Mouse (Mus musculus) hindbrain, embryonic 11.5 days (tissue): Measurements from ENCODE around the gene Rnft1. TPM values are rescaled to one million over a fixed set of nuclear protein-coding genes. Genes with fewer than 3 reads are reported as not detected.
"Not testable (repeated sequence)": the region's sequence is repeated elsewhere in the genome, so short reads cannot be mapped to it uniquely, and the experiment has no call there.

Experiments used
- ATAC-seq: fragments of 200-750 bp; cut with Nextera tagmentation; 2 replicates; pipeline ENCODE4 v1.8.0; 2017; ENCODE audit warnings: mild to moderate bottlenecking, moderate TSS enrichment, moderate library complexity; ENCODE audit not compliant: low FRiP score
- DNase-seq: peaks from one replicate; pipeline ENCODE4 v3.0.0-alpha.2; 2015; ENCODE audit warnings: low spot score
- H3K27ac ChIP-seq: fragments of 300-500 bp; sonication (generic); 2 replicates; pipeline ENCODE4 v1.5.1; 2014; ENCODE audit warnings: mild to moderate bottlenecking, low read depth, low read length
- H3K27me3 ChIP-seq: fragments of 300-500 bp; sonication (generic); 2 replicates; pipeline ENCODE4 v1.6.1; 2014; ENCODE audit warnings: mild to moderate bottlenecking, low read length, moderate library complexity, mixed read lengths; ENCODE audit not compliant: control insufficient read depth, insufficient read depth
- H3K36me3 ChIP-seq: fragments of 300-500 bp; sonication (generic); 2 replicates; pipeline ENCODE4 v1.6.1; 2014; ENCODE audit warnings: mild to moderate bottlenecking, low read length, moderate library complexity, mixed read lengths; ENCODE audit not compliant: control insufficient read depth, insufficient read depth
- H3K4me1 ChIP-seq: fragments of 300-500 bp; sonication (generic); replicated peaks from 2 replicates; pipeline ENCODE4 v1.6.1; 2014; ENCODE audit warnings: low read length, mixed read lengths; ENCODE audit not compliant: control insufficient read depth, insufficient read depth
- H3K4me2 ChIP-seq: fragments of 300-500 bp; sonication (generic); replicated peaks from 2 replicates; pipeline ENCODE4 v1.6.1; 2014; ENCODE audit warnings: mild to moderate bottlenecking, low read depth, low read length
- H3K4me3 ChIP-seq: fragments of 300-500 bp; sonication (generic); 2 replicates; pipeline ENCODE4 v1.5.1; 2014; ENCODE audit warnings: low read depth, low read length
- H3K9ac ChIP-seq: fragments of 300-500 bp; sonication (generic); 2 replicates; pipeline ENCODE4 v1.6.1; 2014; ENCODE audit warnings: low read depth, low read length
- H3K9me3 ChIP-seq: fragments of 300-500 bp; sonication (generic); 2 replicates; pipeline ENCODE4 v1.6.1; 2016; ENCODE audit warnings: low read length; ENCODE audit not compliant: control insufficient read depth
- WGBS: fragments of 180-500 bp; shearing (Covaris S2); extraction: QIAGEN DNeasy Blood & Tissue Kit; methylation state at CpG from one replicate; pipeline ENCODE4 v1.1.7; 2014; 5-methylcytosine and 5-hydroxymethylcytosine counted together
- polyA plus RNA-seq: library from polyadenylated mRNA; unstranded; fragments of >200 nt; fragmentation: Nextera tagmentation; extraction: Ambion mirVana; gene quantifications from 2 replicates; pipeline ENCODE4 v1.2.1, GENCODE M21; 2014

Gene Rnft1
- 21.5 and 26.3 TPM in 2 replicates for polyA plus RNA-seq

DNA sequence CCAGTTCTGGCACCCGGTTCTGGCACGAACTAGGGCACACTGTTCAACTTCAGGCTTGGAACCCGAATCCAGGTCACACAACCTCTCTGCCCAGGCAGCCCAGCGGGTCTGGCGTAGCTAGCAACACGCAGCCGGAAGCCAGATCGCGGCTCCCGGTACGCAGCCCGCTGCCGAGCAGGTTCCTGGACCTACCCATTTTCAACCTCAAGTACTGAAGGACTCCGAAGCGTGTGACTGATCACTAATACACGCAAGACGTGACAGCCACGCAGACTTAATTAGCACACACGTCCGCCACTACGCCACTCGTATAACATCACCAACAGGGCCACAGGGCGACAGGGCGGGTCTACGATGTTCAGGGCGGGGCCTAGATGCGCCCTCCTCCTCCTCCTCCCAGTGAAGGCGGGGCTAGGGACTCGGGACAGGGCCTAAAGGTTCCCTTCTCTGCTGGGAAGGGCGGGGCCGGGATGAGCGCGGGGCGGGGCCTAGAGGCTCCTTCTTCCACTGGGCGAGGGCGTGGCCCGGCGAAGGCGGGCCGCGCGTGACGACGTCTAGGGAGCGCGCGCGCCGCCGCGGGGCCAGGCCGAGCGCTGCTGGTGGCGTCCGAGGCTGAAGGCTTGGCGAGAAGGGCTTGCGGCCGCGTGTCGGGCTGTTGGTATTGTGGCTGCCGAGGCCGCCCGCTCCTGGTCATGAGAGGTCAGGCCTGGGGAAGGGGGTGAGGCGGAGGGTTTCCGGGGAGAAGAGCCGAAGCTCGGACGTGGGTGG, at the start of gene Rnft1:
TSS of gene Rnft1 (plus strand) at position 557 of the 768 bp plus-strand sequence.
- Histone ChIP-seq H3K27ac (peak within 1 kb of the TSS; percentile 52), H3K9ac (peak within 1 kb of the TSS; percentile 59), H3K4me1 (no peaks in the 10 kb centered on the region), H3K36me3 (no peaks in the 10 kb centered on the region), H3K9me3 (no peaks in the 10 kb centered on the region), H3K4me3 (peak within 1 kb of the TSS; percentile 45), H3K27me3 (no peaks in the 10 kb centered on the region), H3K4me2 (peak within 1 kb of the TSS; percentile 69)
- under 1% methylated on average over 67 of the region's 68 CpGs for WGBS
- ATAC-seq (peak; percentile 97), DNase-seq (peak; percentile 99)

DNA sequence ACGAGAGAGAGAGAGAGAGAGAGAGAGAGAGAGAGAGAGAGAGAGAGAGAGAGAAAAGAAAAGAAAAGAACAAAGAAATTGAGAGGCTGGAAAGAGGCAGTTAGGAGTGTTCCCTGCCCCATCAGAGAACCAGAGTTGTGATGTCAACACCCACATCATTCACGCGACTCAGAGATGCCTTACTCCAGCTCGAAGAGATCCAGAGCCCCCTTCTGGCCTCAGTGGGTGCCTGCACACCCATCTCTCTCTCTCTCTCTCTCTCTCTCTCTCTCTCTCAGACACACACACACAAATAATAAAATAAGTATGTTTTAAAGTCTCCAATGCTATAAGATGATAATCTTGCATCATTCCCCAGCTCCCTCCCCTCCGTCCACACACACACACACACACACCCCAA, 47.6 kb upstream of the Rnft1 start:
- Histone ChIP-seq H3K4me1 (no peaks in the 10 kb centered on the region), H3K27ac (no peak overlapping the region), H3K9ac (no peak overlapping the region), H3K9me3 (no peaks in the 10 kb centered on the region), H3K4me2 (no peak overlapping the region), H3K27me3 (no peaks in the 10 kb centered on the region), H3K4me3 (no peak overlapping the region), H3K36me3 (no peaks in the 10 kb centered on the region)
- ATAC-seq, result no peak
- DNase-seq, result peak; percentile 49
- 33% methylated on average over 5 of the region's 5 CpGs for WGBS

GRCm38 (mm10) chr11:86438261-86438660, 46.2 kb upstream of the Rnft1 start:
- 58% methylated on average over 4 of the region's 4 CpGs for WGBS
- Histone ChIP-seq H3K9me3 (no peaks in the 10 kb centered on the region), H3K9ac (no peak overlapping the region), H3K27me3 (no peaks in the 10 kb centered on the region), H3K4me1 (no peaks in the 10 kb centered on the region), H3K4me2 (no peak overlapping the region), H3K36me3 (no peaks in the 10 kb centered on the region), H3K27ac (no peak overlapping the region), H3K4me3 (no peak overlapping the region)
- DNase-seq (no peak), ATAC-seq (no peak)

DNA sequence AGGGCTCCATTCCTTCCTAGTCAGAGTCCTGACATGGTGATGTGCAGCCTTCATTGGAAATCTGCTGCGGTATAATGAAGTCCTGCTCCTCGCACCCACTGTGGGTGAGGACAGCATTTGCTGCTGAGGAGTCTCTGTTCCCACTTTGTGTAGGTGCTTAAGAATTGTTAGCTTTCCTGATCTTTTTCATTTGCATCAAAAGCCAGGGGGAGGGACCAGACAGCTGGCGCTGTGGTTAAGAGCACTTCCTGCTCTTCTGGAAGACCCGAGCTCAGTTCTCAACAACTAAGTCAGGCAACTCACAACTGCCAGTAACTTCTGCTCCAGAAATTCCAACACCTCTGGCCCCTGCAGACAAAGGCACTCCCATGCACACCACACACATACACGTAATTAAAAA, 43.7 kb upstream of the Rnft1 start:
- no peaks in the 10 kb centered on the region for H3K36me3 ChIP-seq
- H3K4me3 ChIP-seq, result no peak overlapping the region
- H3K27ac ChIP-seq, result no peak overlapping the region
- ATAC-seq (no peak), DNase-seq (no peak)
- no peak overlapping the region for H3K9ac ChIP-seq
- H3K9me3 ChIP-seq, result no peaks in the 10 kb centered on the region
- H3K4me1 ChIP-seq, result no peaks in the 10 kb centered on the region
- no peak overlapping the region for H3K4me2 ChIP-seq
- WGBS, result 69% methylated on average over 5 of the region's 5 CpGs
- H3K27me3 ChIP-seq, result no peaks in the 10 kb centered on the region

GRCm38 (mm10) chr11:86453991-86454390, 30.5 kb upstream of the Rnft1 start:
- H3K36me3 ChIP-seq, result no peaks in the 10 kb centered on the region
- H3K4me2 ChIP-seq, result no peak overlapping the region
- H3K9ac ChIP-seq, result no peak overlapping the region
- no peaks in the 10 kb centered on the region for H3K9me3 ChIP-seq
- 94% methylated on average over 5 of the region's 5 CpGs for WGBS
- DNase-seq (no peak), ATAC-seq (no peak)
- no peaks in the 10 kb centered on the region for H3K27me3 ChIP-seq
- no peaks in the 10 kb centered on the region for H3K4me1 ChIP-seq
- no peak overlapping the region for H3K27ac ChIP-seq
- H3K4me3 ChIP-seq, result no peak overlapping the region

DNA sequence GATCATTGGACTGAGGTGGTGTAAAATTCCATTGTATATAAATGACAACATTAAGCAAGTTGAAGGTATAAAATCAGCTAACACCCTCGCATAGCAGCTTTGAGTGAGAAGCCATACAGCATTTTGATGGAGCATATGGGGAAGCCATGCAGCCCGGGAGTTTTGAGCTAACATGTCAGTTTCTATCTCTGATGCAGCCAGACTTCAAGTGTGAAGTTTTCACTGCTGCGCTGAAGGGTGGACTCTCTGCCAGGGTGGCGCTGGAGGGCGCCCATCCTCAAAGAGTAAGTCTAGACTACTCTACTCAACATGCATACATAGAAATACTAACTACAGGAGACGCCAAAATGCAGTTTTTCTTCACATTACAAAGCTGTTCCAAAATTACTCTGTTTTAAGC, 26.9 kb upstream of the Rnft1 start:
- H3K4me3 ChIP-seq, result no peak overlapping the region
- ATAC-seq (no peak), DNase-seq (no peak)
- 85% methylated on average over 6 of the region's 6 CpGs for WGBS
- no peak overlapping the region for H3K4me2 ChIP-seq
- H3K9me3 ChIP-seq, result no peaks in the 10 kb centered on the region
- no peaks in the 10 kb centered on the region for H3K27me3 ChIP-seq
- no peaks in the 10 kb centered on the region for H3K4me1 ChIP-seq
- H3K9ac ChIP-seq, result no peak overlapping the region
- no peaks in the 10 kb centered on the region for H3K36me3 ChIP-seq
- H3K27ac ChIP-seq, result no peak overlapping the region

- Histone ChIP-seq H3K4me3 (no peak overlapping the region), H3K36me3 (no peaks in the 10 kb centered on the region), H3K27me3 (no peaks in the 10 kb centered on the region), H3K4me1 (no peaks in the 10 kb centered on the region), H3K4me2 (no peak overlapping the region), H3K27ac (no peak overlapping the region), H3K9ac (no peak overlapping the region), H3K9me3 (no peaks in the 10 kb centered on the region)
- ATAC-seq (no peak), DNase-seq (no peak)
- 92% methylated on average over 6 of the region's 6 CpGs for WGBS
Observed at GRCm38 (mm10) chr11:86458866-86459265, 25.6 kb upstream of the Rnft1 start.

DNA sequence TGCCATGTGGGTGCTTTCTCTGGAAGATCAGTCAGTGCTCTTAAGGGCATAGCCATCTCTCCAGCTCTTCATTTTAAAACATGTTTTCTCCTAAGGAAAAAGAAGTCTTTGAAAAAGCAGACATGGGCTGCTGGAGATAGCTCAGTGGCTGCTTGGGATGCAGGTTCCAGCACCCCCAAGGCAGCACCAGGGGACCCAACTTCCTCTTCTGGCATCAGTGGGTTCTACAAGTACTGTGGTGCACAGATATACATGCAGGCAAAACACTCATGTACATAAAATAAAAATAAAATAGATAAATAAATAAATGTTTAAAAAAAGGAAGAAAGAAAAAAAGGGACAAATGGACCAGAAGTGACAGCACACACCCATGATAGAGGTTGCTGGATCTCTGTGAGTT, 21.9 kb upstream of the Rnft1 start:
- ATAC-seq, result no peak
- DNase-seq, result no peak
- no peak overlapping the region for H3K9ac ChIP-seq
- H3K4me3 ChIP-seq, result no peak overlapping the region
- no peaks in the 10 kb centered on the region for H3K36me3 ChIP-seq
- no peak overlapping the region for H3K4me2 ChIP-seq
- H3K4me1 ChIP-seq, result no peaks in the 10 kb centered on the region
- H3K27ac ChIP-seq, result no peak overlapping the region
- no peaks in the 10 kb centered on the region for H3K27me3 ChIP-seq
- H3K9me3 ChIP-seq, result no peaks in the 10 kb centered on the region

DNA sequence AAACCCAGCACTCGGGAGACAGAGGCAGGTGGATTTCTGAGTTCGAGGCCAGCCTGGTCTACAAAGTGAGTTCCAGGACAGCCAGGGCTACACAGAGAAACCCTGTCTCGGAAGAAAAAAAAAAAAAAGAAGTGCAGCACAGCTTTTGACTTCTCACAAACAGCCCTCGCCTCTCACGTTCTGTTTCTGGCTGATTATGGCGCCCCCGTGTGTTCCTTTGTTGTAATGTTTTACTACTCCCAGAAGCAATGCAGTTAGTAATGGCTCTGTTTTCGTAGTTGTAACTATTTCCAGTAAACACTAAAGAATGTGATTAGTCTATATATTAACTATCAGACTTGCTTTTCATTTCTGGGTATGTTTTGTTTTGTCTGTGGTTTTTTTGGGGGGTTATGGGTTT, 20.2 kb upstream of the Rnft1 start:
- not testable (repeated sequence) for ATAC-seq, H3K27ac ChIP-seq, H3K4me3 ChIP-seq, H3K9me3 ChIP-seq, H3K36me3 ChIP-seq, H3K27me3 ChIP-seq, H3K4me2 ChIP-seq, H3K4me1 ChIP-seq, H3K9ac ChIP-seq
- 21% methylated on average over 8 of the region's 8 CpGs for WGBS
- peak; percentile 87 for DNase-seq
